Mouse (Mus musculus): Measurements from ENCODE around the gene Cemip.

Gene Cemip

DNA sequence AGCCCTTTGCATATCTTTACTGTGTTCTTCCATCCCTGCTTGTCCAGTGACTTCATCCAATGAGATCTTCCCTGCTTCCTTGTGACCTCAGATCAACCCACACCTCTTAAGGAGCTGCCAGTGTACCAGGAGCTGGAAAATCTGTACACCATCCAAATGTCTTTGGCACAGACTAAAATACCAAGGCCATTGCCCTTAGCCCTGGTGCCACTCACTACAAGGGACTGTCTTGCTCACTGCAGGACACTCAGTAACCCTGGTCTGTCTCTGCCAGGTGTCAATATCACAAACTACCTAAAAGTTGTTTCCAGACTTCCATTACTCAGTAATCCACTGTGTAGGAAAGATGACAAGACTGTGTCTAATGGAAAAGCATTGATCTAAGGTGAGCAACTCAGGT, 121.1 kb downstream of the Cemip start:
- DNase-seq, result peak in 1 of 2 experiments; percentile 26

DNA sequence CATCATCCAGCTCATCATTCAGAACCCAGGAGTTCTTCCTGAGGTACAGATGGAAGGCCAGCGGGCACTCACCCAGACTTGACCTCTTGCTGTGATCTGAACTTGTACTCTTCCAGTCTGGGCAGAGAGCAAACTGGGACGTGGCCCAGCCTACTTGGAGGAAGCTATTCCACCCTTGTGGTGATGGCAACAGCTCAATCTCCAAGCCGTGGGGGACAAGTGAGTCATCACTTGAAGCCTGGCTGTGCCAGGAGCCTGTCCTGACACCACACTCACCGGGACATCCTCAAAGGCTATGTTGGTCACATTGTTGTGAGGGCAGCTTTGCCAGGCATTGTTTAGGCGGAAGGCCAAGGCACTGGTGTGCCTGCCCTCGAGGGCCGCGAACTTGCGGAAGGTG, 133.8 kb downstream of the Cemip start:
- DNase-seq, result peak; percentile 94 to 97

DNA sequence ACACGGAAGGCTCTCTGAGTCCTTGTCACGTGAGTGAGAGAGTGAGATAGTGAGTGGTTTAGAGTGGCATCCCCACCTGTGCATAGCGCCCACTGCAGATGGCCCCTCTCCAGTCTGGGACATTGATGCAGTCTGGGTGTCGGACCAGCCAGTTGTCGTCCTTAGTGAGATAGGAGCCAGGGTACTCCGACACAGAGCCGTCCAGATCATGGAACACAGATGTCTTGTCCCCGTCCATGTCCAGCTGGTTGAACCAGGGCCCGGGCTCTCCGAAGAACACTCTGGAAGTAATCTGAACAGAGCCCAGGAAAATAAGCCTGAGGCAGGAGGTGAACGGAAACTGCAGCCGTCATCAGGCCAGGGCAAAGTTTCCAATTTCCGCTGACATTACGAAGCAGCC, 135.0 kb downstream of the Cemip start:
- DNase-seq, result peak; percentile 23 to 26

DNA sequence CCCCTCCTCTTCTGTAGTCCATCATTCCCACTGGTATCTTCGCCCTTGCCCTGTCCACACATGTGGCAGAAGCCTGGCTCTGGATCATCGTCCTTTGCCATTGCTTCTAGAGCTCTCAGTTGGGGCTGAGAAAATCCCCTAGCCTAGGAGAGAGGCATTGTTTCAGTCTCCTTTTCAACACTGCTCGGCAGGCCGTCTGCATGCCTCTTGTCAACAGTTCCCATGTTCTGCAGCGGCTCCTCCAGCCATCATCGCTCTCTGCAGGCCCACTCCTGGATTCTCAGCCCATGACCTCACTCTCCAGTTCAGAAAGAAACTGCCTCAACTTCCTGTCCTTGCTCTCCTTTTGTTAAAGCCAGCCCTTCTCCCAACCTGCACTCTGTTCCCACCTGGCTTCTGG, 136.6 kb downstream of the Cemip start:
- DNase-seq, result no peak

- DNase-seq, result no peak
These were observed 137.6 kb downstream of the Cemip start for GRCm38 (mm10) chr7:83948743-83949142.

GRCm38 (mm10) chr7:83941701-83942101, 144.6 kb downstream of the Cemip start:
- DNase-seq, result peak; percentile 74 to 81

GRCm38 (mm10) chr7:83940136-83940535, 146.2 kb downstream of the Cemip start:
- DNase-seq, result no peak

GRCm38 (mm10) chr7:83939017-83939721, 147.1 kb downstream of the Cemip start:
- no peak for DNase-seq

GRCm38 (mm10) chr7:83921637-83922036, 164.7 kb downstream of the Cemip start:
- DNase-seq, result no peak

DNA sequence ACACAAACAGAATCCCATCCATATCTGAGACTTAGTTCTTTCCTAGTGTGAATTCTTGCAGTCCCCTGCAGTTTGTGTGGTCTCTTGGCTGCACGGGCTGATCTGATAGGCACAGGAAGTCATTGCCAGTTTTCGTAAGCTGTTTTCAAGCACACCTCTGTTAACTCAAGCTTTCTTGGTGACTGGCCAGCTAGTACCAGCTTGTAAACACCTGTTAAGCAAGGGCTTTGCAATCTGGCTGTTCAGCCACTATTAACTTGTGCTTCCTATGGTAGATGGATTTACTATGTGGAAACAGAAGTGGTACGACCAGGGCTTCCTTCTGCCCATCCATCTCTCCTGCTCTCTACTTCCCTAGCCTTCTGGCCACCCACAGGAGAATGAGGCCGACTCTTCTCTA, 166.1 kb downstream of the Cemip start:
- DNase-seq, result no peak

- peak; percentile 93 to 96 for DNase-seq
These were observed 171.7 kb downstream of the Cemip start for GRCm38 (mm10) chr7:83914566-83914965.

- no peak for DNase-seq
These were observed 172.3 kb downstream of the Cemip start for GRCm38 (mm10) chr7:83913995-83914394.

- DNase-seq, result no peak
These were observed 172.8 kb downstream of the Cemip start for GRCm38 (mm10) chr7:83913405-83913932.

DNA sequence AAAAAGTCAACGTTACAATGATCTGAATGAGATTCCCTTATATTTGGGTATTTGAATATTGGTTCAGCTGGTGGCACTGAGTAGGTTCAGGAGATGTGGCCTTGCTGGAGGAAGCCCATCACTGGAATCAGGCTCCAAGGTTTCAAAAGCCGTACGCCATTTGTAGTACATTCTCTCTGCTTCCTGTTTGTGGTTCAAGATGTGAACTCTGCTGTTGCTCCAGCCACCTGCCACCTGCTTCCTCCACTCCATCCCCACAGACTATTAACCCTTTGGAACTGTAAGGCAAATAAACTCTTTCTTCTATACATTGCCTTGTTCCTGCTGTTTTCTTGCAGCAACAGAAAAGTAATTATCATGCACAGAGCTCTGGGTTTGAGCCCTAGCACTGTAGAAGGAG, 174.4 kb downstream of the Cemip start:
- no peak for DNase-seq

GRCm38 (mm10) chr7:83904831-83905230, 181.5 kb downstream of the Cemip start:
- DNase-seq, result no peak

DNA sequence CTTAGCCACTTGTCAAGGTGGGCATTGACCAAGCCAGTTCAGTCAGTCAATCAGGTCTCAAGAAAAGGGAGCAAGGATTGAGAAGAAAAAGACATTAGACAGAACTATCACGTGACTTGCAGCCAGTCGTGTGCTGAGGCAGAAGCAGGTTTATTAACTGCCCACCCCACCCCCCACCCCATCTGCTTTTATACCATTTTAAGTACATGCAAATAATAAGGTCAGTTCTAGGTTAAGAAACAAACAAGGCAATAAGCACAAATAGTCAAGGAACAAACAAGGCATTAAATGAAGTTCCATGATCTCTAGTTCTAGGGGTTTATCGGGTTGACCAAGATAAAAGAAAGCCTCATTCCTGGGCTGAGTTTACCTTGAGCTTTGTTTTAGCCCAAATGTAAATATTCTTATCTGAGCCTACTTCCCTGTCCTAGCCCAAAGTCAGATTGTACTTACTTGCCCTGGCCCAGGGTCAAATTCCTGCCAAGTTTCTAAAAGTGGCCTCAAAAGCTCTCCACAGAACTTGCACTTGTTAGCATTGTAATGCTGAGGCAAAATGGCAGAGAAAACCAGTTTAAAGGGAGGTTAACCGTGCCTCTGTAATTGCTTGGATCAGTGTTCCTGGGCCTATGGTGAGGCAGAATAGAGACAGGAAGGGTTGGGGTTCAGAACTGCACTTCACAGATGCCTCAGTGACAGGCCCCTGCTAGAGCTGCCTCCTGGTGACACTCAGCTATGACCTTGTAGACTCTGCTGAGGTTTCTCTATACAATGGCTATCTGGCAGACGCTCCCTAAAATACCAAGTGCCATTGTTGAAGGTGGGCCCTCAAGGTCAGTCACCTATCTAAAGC, 183.8 kb downstream of the Cemip start:
- DNase-seq, result no peak

DNA sequence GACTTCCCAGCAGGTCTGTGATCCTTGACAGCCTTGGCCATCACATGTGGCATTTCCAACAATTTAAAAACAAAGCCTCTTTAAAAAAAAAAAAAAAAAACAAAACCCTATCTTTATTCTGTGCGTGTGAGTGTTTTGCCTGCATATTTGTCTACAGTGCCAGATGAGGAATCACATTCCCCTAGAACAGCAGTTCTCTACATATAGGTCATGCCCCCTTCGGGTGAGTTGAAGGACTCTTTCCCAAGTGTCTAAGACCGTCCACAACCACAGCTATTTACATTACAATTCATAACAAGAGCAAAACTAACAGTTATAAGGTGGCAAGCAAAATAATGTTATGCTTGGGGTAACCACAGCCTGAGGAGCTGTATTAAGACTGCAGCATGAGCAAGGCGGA, 184.9 kb downstream of the Cemip start:
- DNase-seq, result no peak

DNA sequence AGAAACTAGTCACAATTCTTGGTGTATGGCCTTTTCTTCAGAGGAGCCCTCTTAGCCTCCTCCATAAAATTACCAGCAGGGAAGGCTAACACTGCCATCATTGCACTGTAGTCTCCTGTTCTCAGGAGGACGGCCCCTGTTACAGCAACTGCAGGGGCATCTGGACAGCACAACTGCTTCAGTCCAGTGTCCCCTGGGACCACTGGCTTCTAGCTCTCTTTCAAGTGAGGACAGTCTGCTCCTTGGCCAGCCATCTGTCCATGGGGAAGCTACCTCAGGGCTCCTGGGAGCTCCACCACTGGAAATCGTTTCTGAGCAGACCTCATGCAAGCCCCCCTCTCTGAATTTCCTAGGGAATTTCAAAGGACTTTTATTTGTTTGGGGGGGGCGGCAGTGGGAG, 185.8 kb downstream of the Cemip start:
- DNase-seq, result no peak

DNA sequence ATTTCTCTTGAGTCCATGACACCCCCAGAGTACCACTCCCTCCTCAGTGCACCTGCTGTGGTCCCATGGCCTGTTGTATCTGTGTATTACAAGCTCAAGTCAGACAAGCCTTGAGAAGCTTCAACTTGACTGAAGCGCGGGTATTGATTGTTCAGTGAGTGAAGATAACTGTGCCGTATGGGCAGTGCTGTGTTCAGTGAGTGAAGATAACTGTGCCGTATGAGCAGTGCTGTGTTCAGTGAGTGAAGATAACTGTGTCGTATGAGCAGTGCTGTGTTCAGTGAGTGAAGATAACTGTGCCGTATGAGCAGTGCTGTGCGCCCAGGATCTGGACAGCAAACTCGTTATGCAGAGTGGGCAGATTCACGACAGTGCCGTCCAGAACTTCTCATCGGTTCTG, 188.0 kb downstream of the Cemip start:
- no peak for DNase-seq

DNA sequence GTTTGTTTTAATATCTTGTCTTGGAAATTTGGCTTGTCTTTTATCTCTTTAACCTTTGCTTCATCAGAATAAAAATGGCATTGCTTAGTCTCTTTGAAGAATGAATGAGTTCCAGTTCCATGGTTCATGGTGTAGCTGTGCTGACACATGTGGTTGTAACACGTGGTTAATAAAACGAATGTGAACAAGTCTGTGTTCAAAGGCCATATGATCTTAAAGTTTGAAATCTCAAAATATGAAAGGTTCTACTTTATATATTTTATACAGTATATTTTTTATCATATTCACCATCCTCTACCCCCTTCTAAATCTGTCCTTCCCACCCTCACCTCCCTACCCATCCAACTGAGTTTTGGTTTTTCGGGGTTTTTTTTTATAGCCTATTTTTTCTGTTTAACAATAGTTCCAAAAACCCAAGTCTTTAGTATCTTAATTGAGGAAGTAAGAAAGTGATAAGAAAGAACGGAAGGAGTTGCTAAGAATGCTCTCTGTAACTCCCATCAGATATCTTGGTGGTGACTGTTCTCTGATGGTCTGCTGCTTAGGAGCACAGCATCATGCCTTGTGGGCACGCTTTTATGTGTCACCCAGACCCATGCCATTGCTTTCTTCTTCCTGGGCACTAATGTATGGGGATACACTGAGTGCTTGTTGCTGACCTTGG, 190.1 kb downstream of the Cemip start:
- DNase-seq, result no peak

DNA sequence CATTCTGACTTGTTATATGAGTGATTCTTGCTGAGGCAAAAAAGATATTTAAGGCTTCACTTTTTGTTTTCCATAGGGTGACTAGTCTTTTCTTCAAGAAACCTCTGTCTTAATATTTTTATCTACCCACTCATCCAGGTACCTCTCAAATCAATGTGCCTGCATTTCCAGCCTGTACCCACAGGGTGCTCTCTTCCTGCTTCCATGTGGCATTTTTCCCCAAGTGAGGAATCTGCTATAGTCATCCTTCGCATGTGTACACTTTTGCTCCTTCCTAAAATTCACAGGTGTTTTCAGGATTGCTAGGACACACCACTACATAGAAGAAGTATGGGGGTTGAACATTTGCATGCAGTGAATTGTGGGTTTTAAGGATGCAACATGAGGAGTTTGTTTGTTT, 192.0 kb downstream of the Cemip start:
- DNase-seq, result no peak

DNA sequence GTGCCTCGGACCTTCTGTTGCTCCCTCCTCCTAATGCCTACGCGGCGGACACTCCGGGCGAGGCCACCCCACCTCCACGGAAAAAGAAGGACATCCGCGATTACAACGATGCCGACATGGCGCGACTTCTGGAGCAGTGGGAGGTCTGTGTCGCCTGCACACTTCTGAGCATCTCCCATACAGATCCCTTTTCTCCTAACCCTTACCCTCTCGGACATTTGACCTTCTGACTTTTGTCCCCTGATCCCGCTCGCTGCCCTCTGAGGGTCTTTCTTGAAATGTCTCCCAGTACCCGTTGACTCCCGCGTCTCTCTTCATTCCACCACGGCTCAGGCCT, 194.0 kb downstream of the Cemip start:
- DNase-seq, result no peak

Data from cerebellum, postnatal 25 days (tissue).